Mouse (Mus musculus) C2C12 (cell line): Measurements from ENCODE around the gene Rif1.

Experiments used
- CEBPB ChIP-seq: IDR thresholded peaks from one replicate; pipeline ENCODE4 v1.6.1; 2011; ENCODE audit warnings: low read depth, mild to moderate bottlenecking, control low read depth, moderate library complexity
- CTCF ChIP-seq: IDR thresholded peaks from one replicate; pipeline ENCODE4 v1.5.1; 2011; ENCODE audit not compliant: control insufficient read depth, insufficient read depth, insufficient read length
- MYOD1 ChIP-seq: IDR thresholded peaks from one replicate; pipeline ENCODE4 v1.6.1; 2011; ENCODE audit warnings: low read depth; ENCODE audit not compliant: control insufficient read depth, insufficient read length
- MYOG ChIP-seq: IDR thresholded peaks from one replicate; pipeline ENCODE4 v1.6.1; 2011; ENCODE audit not compliant: control insufficient read depth, insufficient read length; ENCODE audit errors: extremely low read depth
- USF1 ChIP-seq: IDR thresholded peaks from one replicate; pipeline ENCODE4 v1.6.1; 2011; ENCODE audit warnings: low read depth, mild to moderate bottlenecking, control low read depth, moderate library complexity

- no peak for TF ChIP-seq MYOG
- TF ChIP-seq USF1 = no peak
- no peak for TF ChIP-seq CTCF
- TF ChIP-seq CEBPB = no peak
- TF ChIP-seq MYOD1 = no peak
Observed at GRCm38 (mm10) chr2:52046032-52046431, 26.6 kb upstream of the Rif1 start.
